Mouse (Mus musculus): ENCODE results near the gene Taar9. TPM values are rescaled to one million over a fixed set of nuclear protein-coding genes. Genes with fewer than 3 reads are reported as not detected.

Taar9 gene
- total and polyA plus RNA-seq, 3 experiments: not detected

DNA sequence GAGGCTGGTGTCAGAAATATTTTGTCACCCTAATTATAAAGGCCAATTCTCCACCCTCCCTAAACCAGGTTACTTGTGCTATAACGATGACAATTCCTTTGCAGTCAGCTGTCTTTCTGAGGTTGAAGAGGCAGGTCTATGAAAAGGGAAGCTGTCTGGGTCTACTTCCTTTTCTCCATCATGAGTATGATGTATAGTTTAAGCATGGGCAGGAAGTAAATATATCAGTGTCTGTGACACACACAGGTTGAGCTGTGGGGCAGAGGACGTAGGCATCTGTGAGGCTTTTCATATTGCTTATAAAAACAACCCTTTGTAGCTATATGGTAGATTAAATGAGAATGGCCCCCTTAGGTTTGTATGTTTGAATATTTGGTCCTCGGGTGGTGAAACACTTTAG is 50.3 kb downstream of the Taar9 start:
- Histone ChIP-seq H3K36me3 (ENCODE audit: control insufficient read depth, insufficient read depth, low read length) (no peaks in the 10 kb centered on the region), H3K79me2 (replicated peaks; ENCODE audit: control insufficient read depth, insufficient read depth, low read length) (no peaks in the 10 kb centered on the region), H3K4me3 (no peak overlapping the region), H3K4me1 (ENCODE audit: control insufficient read depth, insufficient read depth, low read length) (no peaks in the 10 kb centered on the region), H3K27ac (no peak overlapping the region), H3K9ac (ENCODE audit: low read depth, low read length) (no peak overlapping the region), H3K27me3 (ENCODE audit: control insufficient read depth, insufficient read depth, low read length) (no peaks in the 10 kb centered on the region)
- no peak for DNase-seq
- intact Hi-C loops (cut with DNase I): no loop called here
- 71% methylated on average over 3 of the region's 3 CpGs for WGBS
- TF ChIP-seq POLR2A (IDR thresholded peaks at IDR 0.05; ENCODE audit: insufficient read depth, low read depth, low read length) (no peak), CTCF (IDR thresholded peaks at IDR 0.05) (no peak), EP300 (IDR thresholded peaks at IDR 0.05; ENCODE audit: insufficient read depth, low read depth, low read length) (no peak)

Other genes with a start within 250 kb of the Taar9 start
- gene Vnn1, start 214.8 kb downstream of the Taar9 start, total RNA-seq (2021): under 1 TPM; 0.30 to 0.31 TPM
- gene Vnn1, start 214.8 kb downstream of the Taar9 start, polyA plus RNA-seq (2012; rRNA removed): 0.62 and 0.67 TPM in 2 replicates
- gene Taar1, start 189.2 kb downstream of the Taar9 start, total RNA-seq (2021): not detected
- gene Taar1, start 189.2 kb downstream of the Taar9 start, polyA plus RNA-seq (2012; rRNA removed): not detected in 2 replicates
- gene Taar2, start 171.0 kb downstream of the Taar9 start, total RNA-seq (2021): not detected
- gene Taar2, start 171.0 kb downstream of the Taar9 start, polyA plus RNA-seq (2012; rRNA removed): not detected in 2 replicates
- gene Taar3, start 160.0 kb downstream of the Taar9 start, total RNA-seq (2021): not detected
- gene Taar3, start 160.0 kb downstream of the Taar9 start, polyA plus RNA-seq (2012; rRNA removed): not detected in 2 replicates
- gene Taar4, start 149.0 kb downstream of the Taar9 start, total RNA-seq (2021): not detected
- not detected in 2 replicates for gene Taar4, start 149.0 kb downstream of the Taar9 start, polyA plus RNA-seq (2012; rRNA removed)
- gene Taar5, start 138.8 kb downstream of the Taar9 start, total RNA-seq (2021): not detected
- gene Taar5, start 138.8 kb downstream of the Taar9 start, polyA plus RNA-seq (2012; rRNA removed): not detected in 2 replicates
- gene Taar6, start 123.9 kb downstream of the Taar9 start, total RNA-seq (2021): not detected
- not detected in 2 replicates for gene Taar6, start 123.9 kb downstream of the Taar9 start, polyA plus RNA-seq (2012; rRNA removed)
- gene Taar7a, start 116.1 kb downstream of the Taar9 start, total RNA-seq (2021): not detected
- gene Taar7a, start 116.1 kb downstream of the Taar9 start, polyA plus RNA-seq (2012; rRNA removed): not detected in 2 replicates
- not detected for gene Taar7b, start 109.6 kb downstream of the Taar9 start, total RNA-seq (2021)
- not detected in 2 replicates for gene Taar7b, start 109.6 kb downstream of the Taar9 start, polyA plus RNA-seq (2012; rRNA removed)
- gene Taar7d, start 82.3 kb downstream of the Taar9 start, total RNA-seq (2021): not detected
- not detected in 2 replicates for gene Taar7d, start 82.3 kb downstream of the Taar9 start, polyA plus RNA-seq (2012; rRNA removed)
- gene Taar7e, start 71.9 kb downstream of the Taar9 start, total RNA-seq (2021): not detected
- not detected in 2 replicates for gene Taar7e, start 71.9 kb downstream of the Taar9 start, polyA plus RNA-seq (2012; rRNA removed)
- not detected for gene Taar7f, start 60.0 kb downstream of the Taar9 start, total RNA-seq (2021)
- not detected in 2 replicates for gene Taar7f, start 60.0 kb downstream of the Taar9 start, polyA plus RNA-seq (2012; rRNA removed)
- not detected for gene Taar8a, start 33.0 kb downstream of the Taar9 start, total RNA-seq (2021)
- gene Taar8a, start 33.0 kb downstream of the Taar9 start, polyA plus RNA-seq (2012; rRNA removed): not detected in 2 replicates
- gene Taar8b, start 17.2 kb downstream of the Taar9 start, total RNA-seq (2021): not detected
- gene Taar8b, start 17.2 kb downstream of the Taar9 start, polyA plus RNA-seq (2012; rRNA removed): not detected in 2 replicates
- not detected for gene Taar8c, start 7.6 kb downstream of the Taar9 start, total RNA-seq (2021)
- gene Taar8c, start 7.6 kb downstream of the Taar9 start, polyA plus RNA-seq (2012; rRNA removed): not detected in 2 replicates
- 10 to 100 TPM; 45.9 to 56.5 TPM for gene Stx7, start 39.8 kb upstream of the Taar9 start, total RNA-seq (2021)
- 40.9 and 48.2 TPM in 2 replicates for gene Stx7, start 39.8 kb upstream of the Taar9 start, polyA plus RNA-seq (2012; rRNA removed)
- gene Moxd1, start 114.0 kb upstream of the Taar9 start, total RNA-seq (2021): under 1 TPM; 0.32 to 0.50 TPM
- gene Moxd1, start 114.0 kb upstream of the Taar9 start, polyA plus RNA-seq (2012; rRNA removed): 0.53 and 1.3 TPM in 2 replicates